Comparison of ENCODE assay signal across 9 mouse cellular contexts in genomic region chr4:45815542-45815941, GRCm38 (mm10). TPM values are rescaled to one million over a fixed set of nuclear protein-coding genes. Genes with fewer than 3 reads are reported as not detected.
DNase-seq lines count a peak whose midpoint lies in the region; ATAC-seq and TF ChIP-seq lines count a peak whose summit lies in the region.
"Had no signal": no experiment of that assay in that cellular context is flagged by ENCODE, and none has a peak within 500 bp of the region (broad histone marks: within the 10 kb centered on the region; RNA-seq: fewer than 3 reads in every experiment).

No protein-coding gene starts in this region.

- no peaks in the 10 kb centered on the region for H3K27me3 ChIP-seq in liver, adult 2 months (ENCODE audit: control insufficient read depth, insufficient read depth, low read length)
- H3K27me3 ChIP-seq in liver, embryonic 12.5 days (replicated peaks) = peaks cover 43% of the 10 kb centered on the region
- no peaks in the 10 kb centered on the region for H3K27me3 ChIP-seq in forebrain, embryonic 14.5 days (replicated peaks; ENCODE audit: control insufficient read depth, insufficient read depth, low read length)

- peak; percentile 9; the same call in 1 of the 2 replicates for TF ChIP-seq CTCF in liver, adult 2 months (IDR thresholded peaks at IDR 0.05; ENCODE audit: low read depth, low read length)
- peak; percentile 63; the same call in 1 of the 2 replicates for TF ChIP-seq CTCF in brain, embryonic 14.5 days (IDR thresholded peaks at IDR 0.05; ENCODE audit: borderline replicate concordance, extremely low read depth, insufficient read depth, insufficient read length)

- 54% methylated on average over 7 of the region's 7 CpGs for WGBS in liver, adult 2 months
- 28% methylated on average over 7 of the region's 7 CpGs for WGBS in liver, embryonic 12.5 days (ENCODE audit: insufficient replicate concordance)
- 20% methylated on average over 7 of the region's 7 CpGs for WGBS in forebrain, embryonic 14.5 days

- peaks cover under 1% of the 10 kb centered on the region for H3K4me1 ChIP-seq in liver, adult 2 months (ENCODE audit: control insufficient read depth, insufficient read depth, low read length)
- H3K4me1 ChIP-seq in liver, embryonic 12.5 days = peaks cover 11% of the 10 kb centered on the region; the same call in 1 of the 2 replicates
- H3K4me1 ChIP-seq in forebrain, embryonic 14.5 days (ENCODE audit: control insufficient read depth, insufficient read depth, low read length) = peaks cover 37% of the 10 kb centered on the region

- H3K9ac ChIP-seq in liver, adult 2 months (ENCODE audit: low read depth, low read length) = no peak overlapping the region
- no peak overlapping the region for H3K9ac ChIP-seq in liver, embryonic 12.5 days
- no peak overlapping the region for H3K9ac ChIP-seq in forebrain, embryonic 14.5 days (ENCODE audit: low read length)

- H3K79me2 ChIP-seq in liver, adult 2 months (ENCODE audit: control insufficient read depth, insufficient read depth, low read length) = no peaks in the 10 kb centered on the region

- no peaks in the 10 kb centered on the region for H3K36me3 ChIP-seq in liver, adult 2 months (ENCODE audit: control insufficient read depth, insufficient read depth, low read length)
- H3K36me3 ChIP-seq in liver, embryonic 12.5 days = no peaks in the 10 kb centered on the region
- peaks cover 55% of the 10 kb centered on the region for H3K36me3 ChIP-seq in forebrain, embryonic 14.5 days (ENCODE audit: control insufficient read depth, insufficient read depth, low read length)

- no peak overlapping the region for H3K4me2 ChIP-seq in liver, embryonic 12.5 days
- no peak overlapping the region for H3K4me2 ChIP-seq in forebrain, embryonic 14.5 days (ENCODE audit: low read length)

- TF ChIP-seq POLR2A in liver, adult 2 months (IDR thresholded peaks at IDR 0.05; ENCODE audit: extremely low read depth, insufficient read depth, low read length) = no peak
- TF ChIP-seq POLR2A in brain, embryonic 14.5 days (IDR thresholded peaks at IDR 0.05; ENCODE audit: borderline replicate concordance, extremely low read depth, insufficient read depth, insufficient read length, poor library complexity, severe bottlenecking) = no peak

- H3K9me3 ChIP-seq in liver, embryonic 12.5 days (replicated peaks) = no peaks in the 10 kb centered on the region
- no peaks in the 10 kb centered on the region for H3K9me3 ChIP-seq in forebrain, embryonic 14.5 days (replicated peaks; ENCODE audit: control insufficient read depth, low read length)

- H3K27ac ChIP-seq in liver, adult 2 months (replicated peaks; ENCODE audit: insufficient read depth, low read depth, low read length) = no peak overlapping the region
- no peak overlapping the region for H3K27ac ChIP-seq in liver, embryonic 12.5 days
- no peak overlapping the region for H3K27ac ChIP-seq in forebrain, embryonic 14.5 days (ENCODE audit: low read depth, low read length)

- DNase-seq in liver, adult 2 months (ENCODE audit: extremely low read depth, low read depth, low spot score) = no peak
- DNase-seq in NIH3T3 (ENCODE audit: low read depth) = peak; percentile 29
- peak; percentile 77 for DNase-seq in brain, embryonic 14.5 days (ENCODE audit: low read depth)
- DNase-seq in forebrain, embryonic 14.5 days (ENCODE audit: low spot score) = peak; percentile 81
- peak; percentile 17 for DNase-seq in layer of hippocampus, adult 9-11 months
- DNase-seq in natural killer cell, adult 2 months (ENCODE audit: low spot score in 2 of 2) = peak; percentile 12 to 29
- no peak for DNase-seq in spleen, postnatal 4 days (ENCODE audit: low spot score in 2 of 2)

- H3K4me3 ChIP-seq in liver, adult 2 months (ENCODE audit: insufficient read depth, low read depth, low read length) = no peak overlapping the region
- H3K4me3 ChIP-seq in liver, embryonic 12.5 days = no peak overlapping the region
- H3K4me3 ChIP-seq in forebrain, embryonic 14.5 days (ENCODE audit: low read depth, low read length) = no peak overlapping the region

- ATAC-seq in liver, embryonic 12.5 days = no peak
- ATAC-seq in forebrain, embryonic 14.5 days = no peak

RNA-seq across cellular contexts. Expression of gene Igfbpl1, which starts 11.2 kb away (rescaled TPM):
- total RNA-seq in liver, adult 2 months (2014; rRNA removed) = not detected in 2 replicates
- not detected in 2 replicates for polyA plus RNA-seq in liver, adult 2 months (2012; rRNA removed)
- polyA plus RNA-seq in liver, embryonic 12.5 days (2016; fragmentation: Nextera tagmentation; extraction: Ambion mirVana) = not detected in 2 replicates
- 266 and 421 TPM in 2 replicates for polyA plus RNA-seq in brain, embryonic 14.5 days (2012; rRNA removed)
- 202 and 210 TPM in 2 replicates for polyA plus RNA-seq in forebrain, embryonic 14.5 days (2014; fragmentation: Nextera tagmentation; extraction: Ambion mirVana)
- polyA plus RNA-seq: liver, embryonic 16.5 days had no signal

RNA-seq across cellular contexts. Expression of gene Aldh1b1, which starts 16.7 kb away (rescaled TPM):
- total RNA-seq in liver, adult 2 months (2014; rRNA removed) = 80.3 and 156 TPM in 2 replicates
- polyA plus RNA-seq in liver, adult 2 months (2012; rRNA removed) = 96.4 and 108 TPM in 2 replicates
- polyA plus RNA-seq in liver, embryonic 12.5 days (2016; fragmentation: Nextera tagmentation; extraction: Ambion mirVana) = 29.0 and 30.8 TPM in 2 replicates
- polyA plus RNA-seq in brain, embryonic 14.5 days (2012; rRNA removed) = 9.8 and 11.4 TPM in 2 replicates
- polyA plus RNA-seq in forebrain, embryonic 14.5 days (2014; fragmentation: Nextera tagmentation; extraction: Ambion mirVana) = 14.0 and 16.4 TPM in 2 replicates

RNA-seq across cellular contexts. Expression of gene Stra6l, which starts 32.9 kb away (rescaled TPM):
- total RNA-seq in liver, adult 2 months (2014; rRNA removed) = 86.7 and 103 TPM in 2 replicates
- 161 and 173 TPM in 2 replicates for polyA plus RNA-seq in liver, adult 2 months (2012; rRNA removed)
- 2.5 and 3.0 TPM in 2 replicates for polyA plus RNA-seq in liver, embryonic 12.5 days (2016; fragmentation: Nextera tagmentation; extraction: Ambion mirVana)
- 2.6 and 4.1 TPM in 2 replicates for polyA plus RNA-seq in brain, embryonic 14.5 days (2012; rRNA removed)
- 1.0 and 1.2 TPM in 2 replicates for polyA plus RNA-seq in forebrain, embryonic 14.5 days (2014; fragmentation: Nextera tagmentation; extraction: Ambion mirVana)

Comparison
In these comparisons a context has a peak if more than half of its experiments do, and no peak if none do; other contexts are left out.
1. RNA of gene Stra6l, which starts 32.9 kb away (polyA plus RNA-seq): 161 to 173 TPM in liver, adult 2 months; 2.6 to 4.1 TPM in brain, embryonic 14.5 days, 2.5 to 3.0 TPM in liver, embryonic 12.5 days and 1.0 to 1.2 TPM in forebrain, embryonic 14.5 days; every median in the first group is over 10 times any median in the second.
2. DNase-seq: peak in NIH3T3 (single experiment), brain, embryonic 14.5 days (single experiment), forebrain, embryonic 14.5 days (single experiment), layer of hippocampus, adult 9-11 months (single experiment) and natural killer cell, adult 2 months (2 of 2); none in liver, adult 2 months (single experiment) and spleen, postnatal 4 days (0 of 2).
3. RNA of gene Igfbpl1, which starts 11.2 kb away (polyA plus RNA-seq): 266 to 421 TPM in brain, embryonic 14.5 days and 202 to 210 TPM in forebrain, embryonic 14.5 days; not detected in liver, adult 2 months and not detected in liver, embryonic 12.5 days; every median in the first group is over 100 times any median in the second.